Mouse (Mus musculus): ENCODE measurements at regions not wholly inside any gene's neighbourhood (a gene's known extent, or its start where the extent isn't known, plus 50 kb on each side); places are given as distances from the start of the nearest gene placed in this dataset.

GRCm38 (mm10) chr17:89802148-89802547, 108.1 kb downstream of the Gm10184 start:
- no peak for DNase-seq

- DNase-seq = no peak
Measured at GRCm38 (mm10) chr17:89777570-89777969, 132.7 kb downstream of the Gm10184 start.

- DNase-seq = no peak
Measured at GRCm38 (mm10) chr17:89766229-89766875, 143.9 kb downstream of the Gm10184 start.

- DNase-seq = no peak
Measured at GRCm38 (mm10) chr17:89737418-89737817, 172.8 kb downstream of the Gm10184 start.

- DNase-seq = no peak
Measured at GRCm38 (mm10) chr17:89725534-89725933, 184.7 kb downstream of the Gm10184 start.

GRCm38 (mm10) chr17:89681798-89682197, 228.5 kb downstream of the Gm10184 start:
- DNase-seq = no peak

GRCm38 (mm10) chr17:89658326-89658725, 251.9 kb downstream of the Gm10184 start:
- no peak for DNase-seq

- no peak for DNase-seq
Measured at GRCm38 (mm10) chr17:89656211-89656610, 254.0 kb downstream of the Gm10184 start.

- DNase-seq = peak; percentile 4
Measured at GRCm38 (mm10) chr17:89654089-89654813, 256.0 kb downstream of the Gm10184 start.

- no peak for DNase-seq
Measured at GRCm38 (mm10) chr17:89646000-89646399, 264.2 kb downstream of the Gm10184 start.

All from liver (tissue).